Mouse (Mus musculus): ENCODE data around the gene Ctnnd2.

- TF ChIP-seq CTCF (IDR thresholded peaks at IDR 0.05; ENCODE audit: low read depth) = no peak
- no peak for TF ChIP-seq EP300 (IDR thresholded peaks at IDR 0.05; ENCODE audit: low read depth)
These were observed 113.3 kb downstream of the Ctnnd2 start for GRCm38 (mm10) chr15:30285572-30286244.

All from liver, postnatal 0 days (tissue).